Mouse (Mus musculus) thymus, adult 18-20 months (tissue): ENCODE data around the gene Rnf144a.
"Not testable (repeated sequence)": the region's sequence is repeated elsewhere in the genome, so short reads cannot be mapped to it uniquely, and the experiment has no call there.

Source experiments
- DNase-seq, 2 experiments: peaks; one replicate each; pipeline ENCODE4 v3.0.0; 2022; ENCODE audit warnings: mixed read lengths in 2 of 2

Rnf144a gene

DNA sequence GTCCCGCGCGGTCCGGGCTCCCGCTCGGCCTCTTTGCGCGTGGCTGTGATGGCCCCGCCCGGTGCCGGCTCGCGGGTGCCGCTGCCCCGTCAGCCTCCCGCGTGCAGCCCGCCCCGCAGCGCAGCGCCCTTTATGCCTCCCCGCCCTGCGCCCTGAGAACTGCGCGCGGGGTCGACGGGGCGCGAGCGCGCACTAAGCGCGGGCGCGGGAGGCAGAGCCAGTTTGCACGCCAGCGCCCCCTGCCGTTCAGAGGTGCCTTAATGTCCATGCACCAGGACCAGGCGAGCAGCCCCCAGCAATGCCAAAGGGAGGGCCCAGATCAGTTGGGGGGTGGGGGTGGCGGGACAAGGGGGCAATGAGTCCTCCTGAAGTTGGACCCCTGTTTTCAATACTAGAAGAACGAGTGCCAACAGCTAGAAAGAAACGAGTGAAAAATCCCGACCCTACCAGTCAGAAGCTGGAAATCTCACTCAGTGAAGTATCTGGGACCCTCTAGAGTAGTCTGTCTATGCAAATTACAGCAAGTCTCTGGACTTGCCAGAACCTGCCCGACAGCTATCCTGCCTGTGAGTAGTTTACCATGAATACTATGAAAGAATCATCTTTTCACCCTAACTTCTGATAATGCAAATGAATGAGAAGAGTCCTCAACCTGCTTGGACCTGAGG, at the start of gene Rnf144a:
Rnf144a (minus strand) TSS at position 151 of the 668 bp plus-strand sequence.
- DNase-seq = peak; percentile 69

GRCm38 (mm10) chr12:26460091-26460490, 45.0 kb upstream of the Rnf144a start:
- DNase-seq = no peak

DNA sequence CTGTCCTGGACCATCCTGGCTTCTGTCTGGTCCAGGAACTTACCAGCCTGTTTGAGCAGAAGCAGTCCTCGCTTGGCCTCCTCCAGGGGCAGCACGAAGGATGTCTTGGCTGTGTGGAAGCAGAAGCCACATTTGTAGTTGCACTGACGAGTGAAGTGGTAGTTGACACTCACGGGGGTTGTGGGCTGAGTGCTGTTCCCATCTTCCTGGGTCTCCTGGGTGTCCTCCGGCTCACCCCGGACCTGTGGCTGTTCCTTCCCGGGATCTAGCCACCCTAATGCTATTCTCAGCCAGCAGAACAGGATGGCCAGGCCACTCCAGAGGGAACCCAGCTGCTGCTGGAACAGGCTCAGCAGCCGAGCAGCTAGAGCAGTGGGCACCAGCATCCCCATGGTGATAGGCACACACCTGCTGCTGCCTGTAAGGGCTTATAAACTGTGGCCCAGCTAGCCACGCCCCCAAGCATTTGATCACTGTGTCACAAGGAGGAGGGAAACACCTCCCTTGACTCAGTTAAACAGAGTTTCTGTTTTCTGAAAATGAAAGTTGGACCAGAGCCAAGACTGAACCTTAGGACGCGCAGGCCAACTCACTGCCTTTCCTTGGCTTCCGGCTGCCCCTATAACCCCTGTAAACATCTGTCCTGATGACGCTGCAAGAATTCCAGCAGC, 41.1 kb upstream of the Rnf144a start, which contains the start of gene Rsad2:
Rsad2 (minus strand) TSS at position 425 of the 671 bp plus-strand sequence.
- peak; percentile 77 to 89 for DNase-seq

- no peak for DNase-seq
Measured at GRCm38 (mm10) chr12:26454682-26455081, 39.6 kb upstream of the Rnf144a start.

DNA sequence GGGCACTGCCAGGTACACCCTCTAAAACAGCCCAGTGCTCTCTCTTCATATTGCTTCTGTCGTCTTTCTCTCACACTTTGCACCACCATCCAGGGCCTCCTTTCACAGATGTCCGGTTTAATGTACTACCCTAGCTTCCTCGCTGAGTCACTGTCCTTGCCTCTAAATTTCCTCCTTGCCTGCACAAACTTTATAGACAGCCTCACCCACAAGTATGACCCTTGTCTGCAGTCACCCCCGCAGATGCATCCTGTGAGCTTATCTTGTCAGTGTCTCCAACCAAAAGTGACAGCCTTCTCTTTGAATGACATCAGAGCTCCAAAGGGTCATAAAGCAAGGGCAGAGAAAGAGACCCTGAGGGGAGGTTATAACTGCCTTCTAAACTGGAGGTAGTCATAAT, 37.9 kb upstream of the Rnf144a start:
- no peak for DNase-seq

DNA sequence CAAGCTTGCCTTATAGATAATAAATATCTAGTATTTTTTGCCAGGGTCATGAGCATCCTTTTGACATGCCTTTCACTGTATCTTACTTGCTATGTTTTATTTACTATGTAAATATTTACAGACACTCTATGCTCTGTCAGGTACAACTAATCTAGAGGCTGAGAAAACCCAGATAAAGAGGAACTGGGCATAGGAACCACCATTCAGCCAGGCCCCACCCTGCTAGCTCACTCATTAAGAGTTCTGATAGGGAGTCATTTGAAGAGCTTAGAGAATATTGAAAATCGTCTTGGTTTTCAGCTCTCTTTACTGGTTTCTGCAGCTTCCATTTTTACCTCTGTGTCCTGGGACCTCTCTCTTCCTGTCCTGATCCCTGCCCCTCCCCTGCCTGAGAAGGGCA, 36.1 kb upstream of the Rnf144a start:
- no peak for DNase-seq

DNA sequence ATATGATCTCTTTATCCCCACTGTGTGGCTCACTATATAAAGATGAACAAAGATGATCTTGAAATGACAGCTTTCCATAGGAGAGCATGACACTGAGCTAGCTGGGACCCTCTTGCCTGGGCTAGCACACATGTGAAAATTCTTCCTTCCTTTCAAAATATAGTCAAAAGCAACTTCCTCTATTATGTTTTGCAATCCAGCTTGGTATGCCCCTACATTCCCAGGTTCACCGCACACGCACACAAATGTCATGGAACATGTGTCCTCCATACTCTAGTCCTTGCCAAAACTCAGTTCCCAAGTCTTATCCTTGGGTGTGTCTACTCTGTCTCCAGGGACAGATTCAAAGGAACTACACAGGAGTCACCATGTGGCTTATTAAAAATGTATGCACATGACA, 34.4 kb upstream of the Rnf144a start:
- no peak for DNase-seq

GRCm38 (mm10) chr12:26446377-26447045, 31.5 kb upstream of the Rnf144a start:
- no peak for DNase-seq

DNA sequence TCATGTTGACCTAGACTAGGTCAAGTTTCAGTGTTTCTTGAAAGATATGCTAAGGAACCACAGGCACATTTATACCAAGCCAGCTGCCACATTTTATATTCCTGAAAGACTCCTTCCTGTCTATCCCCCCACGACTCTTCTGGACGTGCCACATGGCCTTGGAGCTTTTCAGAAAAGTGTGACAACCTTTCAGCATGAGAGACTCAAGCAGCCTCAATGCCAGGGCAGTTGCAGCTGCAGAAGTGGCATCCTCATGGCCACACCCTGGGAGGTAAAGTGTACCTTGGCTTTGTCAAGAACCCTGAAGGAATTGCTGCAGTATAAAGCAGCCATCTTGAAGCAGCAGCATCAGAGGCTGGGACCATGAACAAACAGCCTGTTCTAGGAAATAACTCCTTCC, 29.5 kb upstream of the Rnf144a start:
- no peak for DNase-seq

GRCm38 (mm10) chr12:26444054-26444453, 29.0 kb upstream of the Rnf144a start:
- no peak for DNase-seq

DNA sequence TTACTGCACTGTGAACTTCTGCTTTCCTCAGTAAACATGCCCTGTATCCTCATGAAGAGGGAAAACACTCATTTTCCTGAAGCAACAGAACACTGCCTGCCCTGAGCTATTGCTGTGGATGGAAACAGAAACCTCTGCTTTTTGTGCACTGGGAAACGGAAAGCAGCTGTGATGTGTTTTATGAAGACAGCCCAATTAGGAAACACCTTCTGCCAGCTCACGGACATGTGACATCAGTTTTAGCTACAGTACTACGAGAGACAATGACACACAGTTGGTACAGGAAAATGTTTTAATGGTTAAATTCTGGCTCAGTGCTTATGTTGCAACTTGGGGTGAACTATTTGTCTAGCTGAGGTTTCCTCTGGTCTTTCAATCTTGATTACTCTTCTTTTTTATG, 24.3 kb upstream of the Rnf144a start:
- no peak for DNase-seq

GRCm38 (mm10) chr12:26437950-26438349, 22.9 kb upstream of the Rnf144a start:
- DNase-seq = no peak

- DNase-seq = no peak
Measured at GRCm38 (mm10) chr12:26436334-26436733, 21.3 kb upstream of the Rnf144a start.

- not testable (repeated sequence) for DNase-seq
Measured at GRCm38 (mm10) chr12:26428771-26429170, 13.7 kb upstream of the Rnf144a start.

DNA sequence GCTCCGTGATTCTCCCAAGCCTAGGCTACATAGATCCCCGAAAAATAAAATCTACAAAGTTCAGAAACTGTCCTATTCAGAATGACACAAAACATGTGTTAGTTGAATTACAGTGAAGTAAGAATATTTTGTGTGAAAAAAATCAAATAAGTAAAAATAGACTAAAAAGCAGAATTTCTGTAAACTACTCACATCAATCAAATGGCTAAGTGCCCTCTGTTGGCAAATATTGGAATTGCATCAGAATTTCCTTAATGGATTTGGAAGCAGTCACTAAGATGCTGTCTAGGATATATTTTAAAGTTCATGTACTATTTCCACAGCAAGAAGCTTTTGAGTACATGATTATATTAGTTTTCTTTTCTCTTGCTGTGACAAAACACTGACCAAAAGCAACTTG, 9.8 kb upstream of the Rnf144a start:
- DNase-seq = no peak

DNA sequence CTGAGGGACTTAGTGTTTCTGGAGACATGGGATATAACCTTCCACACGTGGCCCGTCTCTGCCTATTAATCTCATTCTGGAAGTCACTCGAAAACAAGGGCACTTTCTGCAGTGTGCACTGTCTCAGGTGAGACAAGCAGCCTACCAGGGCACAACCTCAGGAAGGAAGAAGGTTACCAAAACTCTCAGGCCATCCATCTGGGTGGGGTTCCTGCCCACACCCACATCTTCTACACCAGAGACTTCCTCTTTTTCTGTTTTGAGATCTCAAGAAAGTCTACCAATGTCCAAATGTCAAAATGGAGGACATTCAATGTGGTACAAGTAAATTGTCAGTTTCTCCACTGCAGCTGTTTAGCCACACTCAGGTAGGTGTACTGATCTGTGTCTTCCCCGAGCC, 3.3 kb upstream of the Rnf144a start:
- no peak for DNase-seq

GRCm38 (mm10) chr12:26416636-26417295, 1.7 kb upstream of the Rnf144a start:
- no peak for DNase-seq

DNA sequence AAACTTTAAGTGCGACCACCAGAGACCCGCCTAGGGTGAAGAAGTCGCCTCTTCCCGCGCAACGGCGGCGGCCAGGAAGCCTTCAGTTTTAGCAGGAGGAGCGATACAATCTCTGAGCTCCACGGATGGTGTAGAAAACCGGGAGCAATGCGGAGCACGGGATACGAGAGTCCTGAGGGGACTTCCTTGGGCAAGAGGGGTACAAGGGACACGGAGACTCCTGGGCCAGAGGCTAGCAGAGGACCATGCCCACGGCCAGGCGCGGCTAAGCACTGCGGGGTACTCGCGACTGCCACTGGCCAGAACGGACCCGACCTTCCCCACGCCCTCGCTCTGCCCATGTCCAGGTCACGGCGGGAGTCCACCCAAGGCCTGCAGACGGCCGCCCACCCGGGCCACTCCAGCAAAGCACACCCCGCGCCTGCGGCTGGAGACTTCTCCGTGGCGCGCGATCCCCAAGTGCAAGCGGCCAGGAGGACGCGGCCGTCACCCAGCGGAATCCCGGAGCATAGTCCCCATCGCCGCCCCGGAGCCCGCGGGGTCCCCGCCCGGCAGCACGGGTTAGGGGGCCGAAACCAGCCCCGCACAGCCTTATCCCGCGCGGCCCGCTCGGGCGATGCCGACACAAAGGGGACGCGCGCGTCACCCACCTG, 477 bp downstream of the Rnf144a start:
- peak; percentile 23 to 27 for DNase-seq

DNA sequence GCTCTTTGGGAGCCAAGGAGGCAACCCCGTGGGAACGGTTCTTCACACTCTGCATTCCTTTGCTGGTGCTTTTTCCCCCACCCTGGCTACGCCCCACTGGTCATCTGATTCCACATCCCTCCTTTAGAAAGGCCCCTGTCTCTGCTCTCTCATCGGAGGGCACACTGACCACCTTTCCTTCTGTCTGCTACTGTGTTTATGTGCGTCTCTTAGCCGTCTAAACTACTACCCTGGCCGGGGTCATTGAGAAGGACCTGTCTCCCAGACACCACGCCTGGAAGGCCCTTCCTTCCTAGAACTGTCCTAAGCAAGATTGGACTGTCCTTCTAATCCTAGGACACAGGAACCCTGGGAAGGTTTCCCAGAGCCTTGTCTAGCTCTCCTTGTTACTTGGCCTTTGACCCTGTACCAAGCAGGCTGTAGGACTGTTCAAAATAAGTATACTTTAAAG, 1.1 kb downstream of the Rnf144a start:
- no peak for DNase-seq

DNA sequence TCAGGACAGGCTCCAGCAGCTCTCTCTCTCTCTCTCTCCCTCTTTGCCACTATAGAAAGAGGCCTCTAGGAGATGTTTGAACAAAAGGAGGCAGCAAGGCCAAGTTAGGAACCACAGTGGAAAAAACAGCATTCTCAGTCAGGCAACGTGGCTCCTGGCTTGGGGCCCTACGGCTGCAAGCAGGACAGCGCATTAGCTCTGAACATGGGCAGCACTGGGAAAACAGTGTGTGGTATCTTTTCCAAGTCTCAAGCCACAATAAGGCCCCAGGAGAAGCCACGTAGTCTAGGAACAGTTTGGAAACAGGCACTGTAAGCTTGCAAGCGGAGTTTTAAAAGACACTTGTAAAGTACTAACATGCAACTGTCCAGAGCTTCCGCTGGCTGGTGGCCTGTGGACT, 2.3 kb downstream of the Rnf144a start:
- no peak for DNase-seq

GRCm38 (mm10) chr12:26411841-26412450, 3.1 kb downstream of the Rnf144a start:
- no peak for DNase-seq

DNA sequence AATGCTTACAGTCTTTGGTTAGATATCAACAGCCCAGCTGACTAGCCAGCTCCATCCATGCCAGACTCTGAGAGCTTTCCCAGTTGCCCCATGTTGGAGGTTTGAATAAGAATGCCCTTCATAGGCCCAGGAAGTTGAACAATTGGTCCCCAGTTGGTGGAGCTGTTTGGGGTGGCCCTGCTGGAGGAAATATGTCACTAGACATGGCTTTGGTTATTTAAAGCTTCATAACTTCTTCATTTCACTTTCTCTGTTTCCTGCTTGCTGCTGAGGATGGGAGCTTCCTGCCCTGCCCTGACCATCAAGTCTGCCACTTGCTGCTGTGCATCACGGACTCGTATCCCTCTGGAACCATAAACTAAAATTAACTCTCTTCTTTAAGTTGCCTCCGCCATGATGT, 4.6 kb downstream of the Rnf144a start:
- no peak for DNase-seq
